Mouse (Mus musculus) C2C12 (cell line): ENCODE measurements around the gene Cox8a. TPM values are rescaled to one million over a fixed set of nuclear protein-coding genes. Genes with fewer than 3 reads are reported as not detected.

Experiments
- H3K27me3 ChIP-seq: one replicate; pipeline ENCODE4 v1.6.1; 2011; ENCODE audit not compliant: control insufficient read depth, insufficient read depth, insufficient read length
- H3K36me3 ChIP-seq: one replicate; pipeline ENCODE4 v1.6.1; 2011; ENCODE audit not compliant: control insufficient read depth, insufficient read depth
- H3K4me3 ChIP-seq: one replicate; pipeline ENCODE4 v1.5.1; 2011; ENCODE audit warnings: mild to moderate bottlenecking, control low read depth; ENCODE audit not compliant: poor library complexity, insufficient read depth, severe bottlenecking
- H3K79me2 ChIP-seq: one replicate; pipeline ENCODE4 v1.6.1; 2011; ENCODE audit not compliant: control insufficient read depth, insufficient read depth
- H3K79me3 ChIP-seq: one replicate; pipeline ENCODE4 v1.6.1; 2011; ENCODE audit warnings: low read depth, control low read depth
- H3ac ChIP-seq: one replicate; pipeline ENCODE3; 2011; ENCODE audit warnings: low read depth; ENCODE audit not compliant: control insufficient read depth, insufficient read length
- CEBPB ChIP-seq: IDR thresholded peaks from one replicate; pipeline ENCODE4 v1.6.1; 2011; ENCODE audit warnings: low read depth, mild to moderate bottlenecking, control low read depth, moderate library complexity
- CTCF ChIP-seq: IDR thresholded peaks from one replicate; pipeline ENCODE4 v1.5.1; 2011; ENCODE audit not compliant: control insufficient read depth, insufficient read depth, insufficient read length
- FOSL1 ChIP-seq: IDR thresholded peaks from one replicate; pipeline ENCODE4 v1.8.0; 2011; ENCODE audit warnings: mild to moderate bottlenecking, low read length; ENCODE audit not compliant: poor library complexity, insufficient read depth, severe bottlenecking
- MAX ChIP-seq: IDR thresholded peaks from one replicate; pipeline ENCODE4 v1.6.1; 2011; ENCODE audit warnings: mild to moderate bottlenecking, control low read depth
- MYOD1 ChIP-seq: IDR thresholded peaks from one replicate; pipeline ENCODE4 v1.6.1; 2011; ENCODE audit warnings: low read depth; ENCODE audit not compliant: control insufficient read depth, insufficient read length
- MYOG ChIP-seq: IDR thresholded peaks from one replicate; pipeline ENCODE4 v1.6.1; 2011; ENCODE audit not compliant: control insufficient read depth, insufficient read length; ENCODE audit errors: extremely low read depth
- USF1 ChIP-seq: IDR thresholded peaks from one replicate; pipeline ENCODE4 v1.6.1; 2011; ENCODE audit warnings: low read depth, mild to moderate bottlenecking, control low read depth, moderate library complexity
- polyA plus RNA-seq: library from polyadenylated mRNA; unstranded; fragments of >200 nt; fragmentation: generic; extraction: Trizol; gene quantifications from one replicate; pipeline ENCODE4 v1.2.1, GENCODE M21; 2012; ENCODE audit warnings: missing spikeins

Cox8a gene
- polyA plus RNA-seq, 1 experiment = 960 TPM

GRCm38 (mm10) chr19:7190986-7191385, 26.4 kb downstream of the Cox8a start:
- Histone ChIP-seq H3ac (no peak overlapping the region), H3K36me3 (peaks cover under 1% of the 10 kb centered on the region), H3K4me3 (no peak overlapping the region), H3K79me3 (no peaks in the 10 kb centered on the region), H3K27me3 (no peaks in the 10 kb centered on the region), H3K79me2 (no peaks in the 10 kb centered on the region)
- TF ChIP-seq MAX (no peak), CEBPB (no peak), USF1 (no peak), MYOG (no peak), MYOD1 (no peak), FOSL1 (no peak), CTCF (no peak)

- Histone ChIP-seq H3K27me3 (no peaks in the 10 kb centered on the region), H3K36me3 (no peaks in the 10 kb centered on the region)
Observed at GRCm38 (mm10) chr19:7189026-7189425, 28.4 kb downstream of the Cox8a start.

GRCm38 (mm10) chr19:7187157-7187556, 30.3 kb downstream of the Cox8a start:
- Histone ChIP-seq H3K79me3 (no peaks in the 10 kb centered on the region), H3K27me3 (no peaks in the 10 kb centered on the region), H3K36me3 (no peaks in the 10 kb centered on the region), H3K4me3 (no peak overlapping the region), H3ac (no peak overlapping the region), H3K79me2 (no peaks in the 10 kb centered on the region)
- TF ChIP-seq FOSL1 = no peak

More at GRCm38 (mm10) chr19:7189026-7189425, 28.4 kb downstream of the Cox8a start:
- no peaks in the 10 kb centered on the region for H3K79me2 ChIP-seq
- no peak overlapping the region for H3K4me3 ChIP-seq
- TF ChIP-seq CEBPB (no peak), FOSL1 (no peak), MYOG (no peak), MYOD1 (no peak), USF1 (no peak), CTCF (no peak)
- H3K79me3 ChIP-seq = no peaks in the 10 kb centered on the region
- H3ac ChIP-seq = no peak overlapping the region

GRCm38 (mm10) chr19:7185715-7186291, 31.6 kb downstream of the Cox8a start:
- Histone ChIP-seq H3K36me3 (no peaks in the 10 kb centered on the region), H3ac (no peak overlapping the region), H3K79me3 (no peaks in the 10 kb centered on the region), H3K79me2 (no peaks in the 10 kb centered on the region), H3K4me3 (no peak overlapping the region), H3K27me3 (no peaks in the 10 kb centered on the region)
- TF ChIP-seq MAX (no peak), CEBPB (no peak), CTCF (no peak)

- Histone ChIP-seq H3K36me3 (no peaks in the 10 kb centered on the region), H3K79me3 (no peaks in the 10 kb centered on the region), H3K79me2 (no peaks in the 10 kb centered on the region), H3K4me3 (no peak overlapping the region), H3ac (no peak overlapping the region), H3K27me3 (no peaks in the 10 kb centered on the region)
- no peak for TF ChIP-seq CEBPB
- no peak for TF ChIP-seq MYOG
- no peak for TF ChIP-seq MYOD1
- no peak for TF ChIP-seq MAX
- no peak for TF ChIP-seq CTCF
- TF ChIP-seq FOSL1 = no peak
Observed at GRCm38 (mm10) chr19:7185059-7185458, 32.4 kb downstream of the Cox8a start.

GRCm38 (mm10) chr19:7183419-7183818, 34.0 kb downstream of the Cox8a start:
- H3K27me3 ChIP-seq = no peaks in the 10 kb centered on the region
- no peaks in the 10 kb centered on the region for H3K79me2 ChIP-seq
- H3K36me3 ChIP-seq = no peaks in the 10 kb centered on the region
- no peaks in the 10 kb centered on the region for H3K79me3 ChIP-seq
- no peak for TF ChIP-seq USF1
- no peak for TF ChIP-seq MYOG
- TF ChIP-seq MAX = no peak
- TF ChIP-seq CEBPB = no peak
- TF ChIP-seq FOSL1 = no peak
- TF ChIP-seq CTCF = no peak
- TF ChIP-seq MYOD1 = no peak
- H3ac ChIP-seq = no peak overlapping the region
- H3K4me3 ChIP-seq = no peak overlapping the region
